Comparison of ENCODE assay signal across 8 mouse cellular contexts in genomic region chr14:33146287-33146686, GRCm38 (mm10). TPM values are rescaled to one million over a fixed set of nuclear protein-coding genes. Genes with fewer than 3 reads are reported as not detected.
DNase-seq lines count a peak whose midpoint lies in the region; ATAC-seq and TF ChIP-seq lines count a peak whose summit lies in the region.
"Had no signal": no experiment of that assay in that cellular context is flagged by ENCODE, and none has a peak within 500 bp of the region (broad histone marks: within the 10 kb centered on the region; RNA-seq: fewer than 3 reads in every experiment).

No protein-coding gene starts in this region.

- H3K4me3 ChIP-seq in kidney, postnatal 0 days (replicated peaks; ENCODE audit: low read depth, low read length), result no peak overlapping the region
- H3K4me3 ChIP-seq in kidney, embryonic 14.5 days (ENCODE audit: low read length), result no peak overlapping the region
- no peak overlapping the region for H3K4me3 ChIP-seq in embryonic fibroblast, embryonic 13.5 days (ENCODE audit: insufficient read depth, low read length)
- H3K4me3 ChIP-seq in forebrain, embryonic 13.5 days, result no peak overlapping the region
- H3K4me3 ChIP-seq: limb, embryonic 13.5 days had no signal

- ATAC-seq in kidney, postnatal 0 days (replicated peaks; ENCODE audit: low FRiP score, low read depth), result no peak
- ATAC-seq in kidney, embryonic 14.5 days (ENCODE audit: low FRiP score, low TSS enrichment), result no peak
- ATAC-seq in activated CD4-positive, CD25-positive, alpha-beta regulatory T cell, adult 4 months, result no peak
- no peak for ATAC-seq in forebrain, embryonic 13.5 days

- H3K4me2 ChIP-seq in kidney, postnatal 0 days (ENCODE audit: low read length), result no peak overlapping the region
- no peak overlapping the region for H3K4me2 ChIP-seq in kidney, embryonic 14.5 days (replicated peaks; ENCODE audit: low read depth, low read length)
- no peak overlapping the region for H3K4me2 ChIP-seq in forebrain, embryonic 13.5 days
- H3K4me2 ChIP-seq: limb, embryonic 13.5 days had no signal

- peak; percentile 3 for DNase-seq in kidney, postnatal 0 days (ENCODE audit: low spot score)
- peak; percentile 11 for DNase-seq in thymus, postnatal 14 days
- no peak for DNase-seq in thymus, postnatal 10 days (ENCODE audit: low spot score in 2 of 2)

- H3K36me3 ChIP-seq in kidney, postnatal 0 days (ENCODE audit: insufficient read depth, low read length), result no peaks in the 10 kb centered on the region
- H3K36me3 ChIP-seq in kidney, embryonic 14.5 days (ENCODE audit: control insufficient read depth, insufficient read depth, low read length), result no peaks in the 10 kb centered on the region
- H3K36me3 ChIP-seq in forebrain, embryonic 13.5 days (ENCODE audit: poor library complexity, severe bottlenecking), result no peaks in the 10 kb centered on the region
- H3K36me3 ChIP-seq: limb, embryonic 13.5 days had no signal

- no peak for TF ChIP-seq POLR2A in embryonic fibroblast, embryonic 13.5 days (IDR thresholded peaks at IDR 0.05; ENCODE audit: low read depth, low read length)

- TF ChIP-seq CTCF in kidney, postnatal 0 days (IDR thresholded peaks at IDR 0.05; ENCODE audit: low read depth), result peak; percentile 60
- peak; percentile 26; the same call in 1 of the 2 replicates for TF ChIP-seq CTCF in embryonic fibroblast, embryonic 13.5 days (IDR thresholded peaks at IDR 0.05; ENCODE audit: borderline replicate concordance, insufficient read depth, low read length)

- no peak overlapping the region for H3K27ac ChIP-seq in kidney, postnatal 0 days
- H3K27ac ChIP-seq in kidney, embryonic 14.5 days (ENCODE audit: low read depth, low read length), result no peak overlapping the region
- H3K27ac ChIP-seq in embryonic fibroblast, embryonic 13.5 days (ENCODE audit: insufficient read depth, low read length), result no peak overlapping the region
- H3K27ac ChIP-seq in forebrain, embryonic 13.5 days, result no peak overlapping the region
- H3K27ac ChIP-seq: limb, embryonic 13.5 days had no signal

- H3K9me3 ChIP-seq in kidney, postnatal 0 days (replicated peaks; ENCODE audit: low read length), result no peaks in the 10 kb centered on the region
- no peaks in the 10 kb centered on the region for H3K9me3 ChIP-seq in kidney, embryonic 14.5 days (ENCODE audit: control insufficient read depth, low read length)
- no peaks in the 10 kb centered on the region for H3K9me3 ChIP-seq in forebrain, embryonic 13.5 days (replicated peaks)
- H3K9me3 ChIP-seq: limb, embryonic 13.5 days had no signal

- H3K9ac ChIP-seq in kidney, postnatal 0 days (ENCODE audit: low read depth, low read length), result no peak overlapping the region
- no peak overlapping the region for H3K9ac ChIP-seq in kidney, embryonic 14.5 days (ENCODE audit: low read depth, low read length)
- no peak overlapping the region for H3K9ac ChIP-seq in forebrain, embryonic 13.5 days
- H3K9ac ChIP-seq: limb, embryonic 13.5 days had no signal

- H3K27me3 ChIP-seq in kidney, postnatal 0 days (ENCODE audit: insufficient read depth, low read length), result no peaks in the 10 kb centered on the region
- H3K27me3 ChIP-seq in kidney, embryonic 14.5 days (ENCODE audit: control insufficient read depth, insufficient read depth, low read length), result no peaks in the 10 kb centered on the region
- peaks cover 6% of the 10 kb centered on the region; the same call in 1 of the 2 replicates for H3K27me3 ChIP-seq in forebrain, embryonic 13.5 days

- no peaks in the 10 kb centered on the region for H3K4me1 ChIP-seq in kidney, postnatal 0 days (replicated peaks; ENCODE audit: insufficient read depth, low read length)
- no peaks in the 10 kb centered on the region for H3K4me1 ChIP-seq in kidney, embryonic 14.5 days (ENCODE audit: control insufficient read depth, insufficient read depth, low read length)
- no peaks in the 10 kb centered on the region for H3K4me1 ChIP-seq in embryonic fibroblast, embryonic 13.5 days (ENCODE audit: control insufficient read depth, insufficient read depth, low read length)
- no peaks in the 10 kb centered on the region for H3K4me1 ChIP-seq in forebrain, embryonic 13.5 days

- 6% methylated on average over 2 of the region's 2 CpGs for WGBS in kidney, postnatal 0 days
- WGBS in kidney, embryonic 14.5 days, result 15% methylated on average over 2 of the region's 2 CpGs
- WGBS in forebrain, embryonic 13.5 days, result 24% methylated on average over 2 of the region's 2 CpGs

RNA-seq across cellular contexts. Expression of gene Wdfy4, which starts 39.0 kb away (rescaled TPM):
- polyA plus RNA-seq in kidney, postnatal 0 days (2015; fragmentation: Nextera tagmentation; extraction: Ambion mirVana), result 0.20 and 0.34 TPM in 2 replicates
- 0.10 and 0.31 TPM in 2 replicates for polyA plus RNA-seq in kidney, embryonic 14.5 days (2014; fragmentation: Nextera tagmentation; extraction: Ambion mirVana)
- polyA plus RNA-seq in embryonic fibroblast, embryonic 13.5 days (2011; ENCODE audit: insufficient read length, low read depth, missing spikeins), result 0.19 TPM in 1 of 2 replicates, not detected in the other
- polyA plus RNA-seq in activated CD4-positive, CD25-positive, alpha-beta regulatory T cell, adult 4 months (2017; shearing (Covaris generic)), result under 1 TPM in 1 of 2 experiments, not detected in 1; 0.84 TPM
- polyA plus RNA-seq in forebrain, embryonic 13.5 days (2015; fragmentation: Nextera tagmentation; extraction: Ambion mirVana), result 0.01 and 0.23 TPM in 2 replicates

Comparison
In these comparisons a context has a peak if more than half of its experiments do, and no peak if none do; other contexts are left out.
1. DNase-seq: peak in kidney, postnatal 0 days (single experiment) and thymus, postnatal 14 days (single experiment); none in thymus, postnatal 10 days (0 of 2).